Mouse (Mus musculus) MEL (cell line): ENCODE results near the gene Rnf182. TPM values are rescaled to one million over a fixed set of nuclear protein-coding genes. Genes with fewer than 3 reads are reported as not detected.

Experiments used
- DNase-seq: peaks from one replicate; pipeline ENCODE4 v3.0.0; 2011; ENCODE audit warnings: low read depth, low spot score
- H3K27ac ChIP-seq: 2 replicates; pipeline ENCODE4 v1.5.1; 2012; ENCODE audit warnings: low read depth, mild to moderate bottlenecking, control low read depth, low read length, moderate library complexity; ENCODE audit not compliant: control insufficient read depth
- H3K27me3 ChIP-seq, 2 experiments: fragments of 150-350 bp in 1 of 2; sonication (generic) in 1 of 2; 2 replicates each; pipeline ENCODE4 v1.6.1; 2012; ENCODE audit warnings: low read length in 2 of 2, mild to moderate bottlenecking in 2 of 2, improper control_type of control experiment in 1 of 2, moderate library complexity in 1 of 2; ENCODE audit not compliant: insufficient read depth in 2 of 2, control insufficient read depth in 1 of 2
- H3K36me3 ChIP-seq, 2 experiments: 2 replicates each; pipeline ENCODE4 v1.6.1; 2012 to 2014; ENCODE audit warnings: low read length in 2 of 2, improper control_type of control experiment in 1 of 2, inconsistent platforms in 1 of 2, mild to moderate bottlenecking in 1 of 2; ENCODE audit not compliant: insufficient read depth in 2 of 2, control insufficient read depth in 1 of 2
- H3K4me1 ChIP-seq, 2 experiments: fragments of 150-350 bp in 1 of 2; sonication (generic) in 1 of 2; 2 replicates each; pipeline ENCODE4 v1.6.1; 2012; ENCODE audit warnings: low read length in 2 of 2, improper control_type of control experiment in 1 of 2, mild to moderate bottlenecking in 1 of 2; ENCODE audit not compliant: insufficient read depth in 2 of 2, control insufficient read depth in 1 of 2
- H3K4me3 ChIP-seq, 2 experiments: fragments of 150-350 bp in 1 of 2; sonication (generic) in 1 of 2; 2 replicates each; pipeline ENCODE4 v1.5.1; 2012; ENCODE audit warnings: low read depth in 2 of 2, low read length in 2 of 2, mild to moderate bottlenecking in 2 of 2, moderate library complexity in 2 of 2, control low read depth in 1 of 2, improper control_type of control experiment in 1 of 2; ENCODE audit not compliant: control insufficient read depth in 1 of 2, insufficient read depth in 1 of 2
- H3K79me2 ChIP-seq: 2 replicates; pipeline ENCODE4 v1.6.1; 2012; ENCODE audit warnings: mild to moderate bottlenecking, low read length, moderate library complexity; ENCODE audit not compliant: control insufficient read depth, poor library complexity, insufficient read depth
- H3K9ac ChIP-seq: 2 replicates; pipeline ENCODE4 v1.6.1; 2012; ENCODE audit warnings: low read depth, mild to moderate bottlenecking, control low read depth, low read length, moderate library complexity; ENCODE audit not compliant: control insufficient read depth, poor library complexity, severe bottlenecking
- H3K9me3 ChIP-seq: fragments of 150-350 bp; sonication (generic); replicated peaks from 2 replicates; pipeline ENCODE4 v1.6.1; 2012; ENCODE audit warnings: mild to moderate bottlenecking, low read length, improper control_type of control experiment, moderate library complexity; ENCODE audit not compliant: insufficient read depth
- CHD1 ChIP-seq: IDR thresholded peaks from 2 replicates; pipeline ENCODE4 v1.6.1; 2012; ENCODE audit warnings: low read depth, mild to moderate bottlenecking, inconsistent platforms, low read length, improper control_type of control experiment
- CTCF ChIP-seq, 3 experiments: IDR thresholded peaks in 2 of 3; conservative IDR thresholded peaks in 1 of 3; 2 replicates each; pipeline ENCODE4 v1.5.1; 2011 to 2012; ENCODE audit warnings: low read length in 3 of 3, low read depth in 2 of 3, mild to moderate bottlenecking in 2 of 3, improper control_type of control experiment in 1 of 3, inconsistent platforms in 1 of 3, mixed read lengths in 1 of 3, moderate library complexity in 1 of 3; ENCODE audit not compliant: control insufficient read depth in 1 of 3, insufficient read depth in 1 of 3, poor library complexity in 1 of 3, severe bottlenecking in 1 of 3
- ELF1 ChIP-seq: IDR thresholded peaks from 2 replicates; pipeline ENCODE4 v1.6.1; 2014; ENCODE audit warnings: low read depth, mild to moderate bottlenecking, inconsistent platforms, low read length, improper control_type of control experiment, moderate library complexity
- GATA1 ChIP-seq: IDR thresholded peaks from 2 replicates; pipeline ENCODE4 v1.6.1; 2011; ENCODE audit warnings: low read depth, low read length, improper control_type of control experiment
- JUND ChIP-seq: IDR thresholded peaks from 2 replicates; pipeline ENCODE4 v1.6.1; 2011; ENCODE audit warnings: low read depth, mild to moderate bottlenecking, improper control_type of control experiment, low read length
- MAX ChIP-seq: IDR thresholded peaks from 2 replicates; pipeline ENCODE4 v1.6.1; 2011; ENCODE audit warnings: low read length, improper control_type of control experiment
- MAZ ChIP-seq: IDR thresholded peaks from 2 replicates; pipeline ENCODE4 v1.6.1; 2012; ENCODE audit warnings: low read depth, mild to moderate bottlenecking, inconsistent platforms, low read length, improper control_type of control experiment
- MYB ChIP-seq: IDR thresholded peaks from 2 replicates; pipeline ENCODE4 v1.6.1; 2011; ENCODE audit warnings: mild to moderate bottlenecking, low read depth, low read length, improper control_type of control experiment
- MYC ChIP-seq: IDR thresholded peaks from 2 replicates; pipeline ENCODE4 v1.6.1; 2011; ENCODE audit warnings: low read depth, mild to moderate bottlenecking, low read length, improper control_type of control experiment, moderate library complexity
- NELFE ChIP-seq: IDR thresholded peaks from 2 replicates; pipeline ENCODE4 v1.6.1; 2011; ENCODE audit warnings: low read depth, low read length, improper control_type of control experiment
- NRF1 ChIP-seq: IDR thresholded peaks from 2 replicates; pipeline ENCODE4 v1.6.1; 2014; ENCODE audit warnings: low read depth, mild to moderate bottlenecking, inconsistent platforms, low read length, improper control_type of control experiment, moderate library complexity; ENCODE audit not compliant: poor library complexity, insufficient read depth, severe bottlenecking
- POLR2A ChIP-seq, 2 experiments: IDR thresholded peaks; 2 replicates each; pipeline ENCODE4 v1.6.1; 2011 to 2012; ENCODE audit warnings: low read length in 2 of 2, mild to moderate bottlenecking in 2 of 2, control low read depth in 1 of 2, improper control_type of control experiment in 1 of 2, low read depth in 1 of 2, moderate library complexity in 1 of 2; ENCODE audit not compliant: control insufficient read depth in 1 of 2, insufficient read depth in 1 of 2, poor library complexity in 1 of 2
- POLR2AphosphoS5 ChIP-seq: IDR thresholded peaks from 2 replicates; pipeline ENCODE4 v1.6.1; 2012; ENCODE audit warnings: low read depth, borderline replicate concordance, mild to moderate bottlenecking, inconsistent platforms, low read length, moderate library complexity, mixed read lengths
- RAD21 ChIP-seq: IDR thresholded peaks from 2 replicates; pipeline ENCODE4 v1.6.1; 2011; ENCODE audit warnings: mild to moderate bottlenecking, low read depth, low read length, improper control_type of control experiment
- RCOR1 ChIP-seq: IDR thresholded peaks from 2 replicates; pipeline ENCODE4 v1.6.1; 2012; ENCODE audit warnings: low read depth, mild to moderate bottlenecking, inconsistent platforms, low read length, improper control_type of control experiment
- SIN3A ChIP-seq: IDR thresholded peaks from 2 replicates; pipeline ENCODE4 v1.6.1; 2012; ENCODE audit warnings: low read length, improper control_type of control experiment, inconsistent platforms
- SMC3 ChIP-seq: IDR thresholded peaks from 2 replicates; pipeline ENCODE4 v1.6.1; 2011; ENCODE audit warnings: low read depth, low read length, improper control_type of control experiment
- TCF12 ChIP-seq: IDR thresholded peaks from 2 replicates; pipeline ENCODE4 v1.6.1; 2014; ENCODE audit warnings: low read depth, mild to moderate bottlenecking, inconsistent platforms, low read length, improper control_type of control experiment, moderate library complexity
- UBTF ChIP-seq: IDR thresholded peaks from 2 replicates; pipeline ENCODE4 v1.6.1; 2012; ENCODE audit warnings: low read depth, mild to moderate bottlenecking, inconsistent platforms, low read length, improper control_type of control experiment, moderate library complexity, borderline replicate concordance; ENCODE audit not compliant: insufficient read depth
- USF1 ChIP-seq: IDR thresholded peaks from 2 replicates; pipeline ENCODE4 v1.6.1; 2014; ENCODE audit warnings: low read depth, mild to moderate bottlenecking, inconsistent platforms, low read length, improper control_type of control experiment, moderate library complexity
- USF2 ChIP-seq, 2 experiments: IDR thresholded peaks; 2 replicates each; pipeline ENCODE4 v1.6.1; 2011 to 2012; ENCODE audit warnings: improper control_type of control experiment in 2 of 2, low read length in 2 of 2, borderline replicate concordance in 1 of 2, inconsistent platforms in 1 of 2, low read depth in 1 of 2, mild to moderate bottlenecking in 1 of 2; ENCODE audit not compliant: insufficient read depth in 1 of 2
- ZC3H11A ChIP-seq: IDR thresholded peaks from 2 replicates; pipeline ENCODE4 v1.6.1; 2012; ENCODE audit warnings: low read depth, mild to moderate bottlenecking, inconsistent platforms, low read length, improper control_type of control experiment
- ZKSCAN1 ChIP-seq: IDR thresholded peaks from 2 replicates; pipeline ENCODE4 v1.6.1; 2012; ENCODE audit warnings: low read depth, mild to moderate bottlenecking, inconsistent platforms, low read length, improper control_type of control experiment, moderate library complexity
- ZMIZ1 ChIP-seq: IDR thresholded peaks from 2 replicates; pipeline ENCODE4 v1.6.1; 2012; ENCODE audit warnings: low read depth, mild to moderate bottlenecking, inconsistent platforms, low read length, improper control_type of control experiment, moderate library complexity
- ZNF384 ChIP-seq: IDR thresholded peaks from 2 replicates; pipeline ENCODE4 v1.6.1; 2012; ENCODE audit warnings: low read depth, mild to moderate bottlenecking, inconsistent platforms, low read length, improper control_type of control experiment
- polyA plus RNA-seq, 2 experiments: library from polyadenylated mRNA; stranded (reverse) in 1 of 2; unstranded in 1 of 2; fragments of >175 nt in 1 of 2; fragments of >200 nt in 1 of 2; gene quantifications; 2 replicates each; pipeline versions ENCODE4 v1.2.1 to v1.2.4; 2012; ENCODE audit warnings: low replicate concordance in 2 of 2, low read depth in 1 of 2; ENCODE audit not compliant: insufficient read length in 2 of 2, insufficient read depth in 1 of 2, missing spikeins in 1 of 2
- total RNA-seq: library from RNA; depleted of rRNA; stranded (reverse); fragments of 300-350 nt; gene quantifications from 2 replicates; pipeline ENCODE4 v1.2.3, GENCODE M21; 2012

The Rnf182 gene
- total and polyA plus RNA-seq, 3 experiments: 0.04 TPM; not detected in 2

- TF ChIP-seq NRF1 (no peak), MYB (no peak), SIN3A (no peak), NELFE (no peak), GATA1 (no peak), ZNF384 (no peak), ZMIZ1 (no peak), ZKSCAN1 (no peak), TCF12 (no peak)
- no peak for DNase-seq
- Histone ChIP-seq H3K4me3 (no peak overlapping the region), H3K9me3 (no peaks in the 10 kb centered on the region), H3K27ac (no peak overlapping the region), H3K79me2 (no peaks in the 10 kb centered on the region), H3K9ac (no peak overlapping the region), H3K27me3 (peaks cover 0 to 3% of the 10 kb centered on the region in 2 experiments; a peak in 1 of 4 replicates), H3K4me1 (no peaks in the 10 kb centered on the region), H3K36me3 (no peaks in the 10 kb centered on the region)
Measured at GRCm38 (mm10) chr13:43592681-43593068, 22.8 kb upstream of the Rnf182 start.

GRCm38 (mm10) chr13:43595896-43596295 is 19.6 kb upstream of the Rnf182 start:
- H3K79me2 ChIP-seq: no peaks in the 10 kb centered on the region
- peak; percentile 34 for DNase-seq
- TF ChIP-seq NRF1: no peak
- TF ChIP-seq MAZ: no peak
- TF ChIP-seq ZC3H11A: peak; percentile 27; the same call in 1 of the 2 replicates
- peak; percentile 40 for TF ChIP-seq SMC3
- TF ChIP-seq CTCF (IDR thresholded peaks at IDR 0.05 in 2 of 3, conservative IDR thresholded peaks at IDR 0.05 in 1 of 3; ENCODE audit: control insufficient read depth in 1 of 3, insufficient read depth in 1 of 3, low read depth in 2 of 3, low read length in 3 of 3, poor library complexity in 1 of 3, severe bottlenecking in 1 of 3): peak; percentile 50 to 68 (median 61)
- peak; percentile 75 for TF ChIP-seq RAD21
- TF ChIP-seq ZNF384: no peak
- no peak for TF ChIP-seq RCOR1
- no peak overlapping the region for H3K9ac ChIP-seq
- H3K9me3 ChIP-seq: no peaks in the 10 kb centered on the region
- H3K4me3 ChIP-seq: no peak overlapping the region
- H3K4me1 ChIP-seq: no peaks in the 10 kb centered on the region
- no peak overlapping the region for H3K27ac ChIP-seq
- H3K27me3 ChIP-seq: no peaks in the 10 kb centered on the region; a peak in 1 of 4 replicates
- no peaks in the 10 kb centered on the region for H3K36me3 ChIP-seq

- Histone ChIP-seq H3K36me3 (no peaks in the 10 kb centered on the region), H3K4me3 (no peak overlapping the region), H3K4me1 (no peaks in the 10 kb centered on the region), H3K27me3 (no peaks in the 10 kb centered on the region; a peak in 1 of 4 replicates), H3K79me2 (no peaks in the 10 kb centered on the region), H3K9me3 (no peaks in the 10 kb centered on the region), H3K9ac (no peak overlapping the region), H3K27ac (no peak overlapping the region)
- DNase-seq: no peak
- no peak for TF ChIP-seq POLR2AphosphoS5
- TF ChIP-seq UBTF: no peak
- no peak for TF ChIP-seq MYC
- TF ChIP-seq USF1: no peak
- no peak for TF ChIP-seq ZMIZ1
- no peak for TF ChIP-seq ZC3H11A
- TF ChIP-seq GATA1: no peak
- no peak for TF ChIP-seq CHD1
- TF ChIP-seq MAX: no peak
- no peak for TF ChIP-seq ZNF384
- TF ChIP-seq POLR2A (IDR thresholded peaks at IDR 0.05; ENCODE audit: control insufficient read depth in 1 of 2, insufficient read depth in 1 of 2, low read depth in 1 of 2, low read length in 2 of 2, poor library complexity in 1 of 2): no peak
- TF ChIP-seq TCF12: no peak
- no peak for TF ChIP-seq CTCF (IDR thresholded peaks at IDR 0.05 in 2 of 3, conservative IDR thresholded peaks at IDR 0.05 in 1 of 3; ENCODE audit: control insufficient read depth in 1 of 3, insufficient read depth in 1 of 3, low read depth in 2 of 3, low read length in 3 of 3, poor library complexity in 1 of 3, severe bottlenecking in 1 of 3)
- no peak for TF ChIP-seq JUND
- TF ChIP-seq USF2 (IDR thresholded peaks at IDR 0.05; ENCODE audit: borderline replicate concordance in 1 of 2, insufficient read depth in 1 of 2, low read depth in 1 of 2, low read length in 2 of 2): no peak
- TF ChIP-seq ELF1: no peak
Measured at GRCm38 (mm10) chr13:43600967-43601366, 14.5 kb upstream of the Rnf182 start.
